Mouse (Mus musculus): Measurements from ENCODE around the gene Efna3.

GRCm38 (mm10) chr3:89277281-89278021 is 45.3 kb downstream of the Efna3 start:
- TF ChIP-seq CTCF (IDR thresholded peaks at IDR 0.05; ENCODE audit: low read depth) (no peak), EP300 (IDR thresholded peaks at IDR 0.05; ENCODE audit: low read depth) (no peak)

All from heart, postnatal 0 days (tissue).